Mouse (Mus musculus) heart, embryonic 15.5 days (tissue): ENCODE measurements around the gene Rasgef1a. TPM values are rescaled to one million over a fixed set of nuclear protein-coding genes. Genes with fewer than 3 reads are reported as not detected.

ENCODE experiments used
- ATAC-seq: fragments of 200-750 bp; cut with Nextera tagmentation; replicated peaks from 2 replicates; pipeline ENCODE4 v1.8.0; 2017; ENCODE audit warnings: low read depth, moderate TSS enrichment; ENCODE audit not compliant: insufficient number of reproducible peaks, insufficient read depth, low FRiP score
- H3K27ac ChIP-seq: fragments of 300-500 bp; sonication (generic); 2 replicates; pipeline ENCODE4 v1.5.1; 2015; ENCODE audit warnings: mild to moderate bottlenecking, inconsistent platforms
- H3K27me3 ChIP-seq: fragments of 300-500 bp; sonication (generic); 2 replicates; pipeline ENCODE4 v1.6.1; 2015; ENCODE audit warnings: inconsistent platforms
- H3K36me3 ChIP-seq: fragments of 300-500 bp; sonication (generic); 2 replicates; pipeline ENCODE4 v1.6.1; 2015; ENCODE audit warnings: mild to moderate bottlenecking, inconsistent platforms
- H3K4me1 ChIP-seq: fragments of 300-500 bp; sonication (generic); replicated peaks from 2 replicates; pipeline ENCODE4 v1.6.1; 2015; ENCODE audit warnings: inconsistent platforms
- H3K4me2 ChIP-seq: fragments of 300-500 bp; sonication (generic); 2 replicates; pipeline ENCODE4 v1.6.1; 2015; ENCODE audit warnings: inconsistent platforms, mild to moderate bottlenecking, moderate library complexity
- H3K4me3 ChIP-seq: fragments of 300-500 bp; sonication (generic); 2 replicates; pipeline ENCODE4 v1.5.1; 2015; ENCODE audit warnings: mild to moderate bottlenecking, inconsistent platforms
- H3K9ac ChIP-seq: fragments of 300-500 bp; sonication (generic); 2 replicates; pipeline ENCODE4 v1.6.1; 2015; ENCODE audit warnings: mild to moderate bottlenecking, inconsistent platforms
- H3K9me3 ChIP-seq: fragments of 300-500 bp; sonication (generic); replicated peaks from 2 replicates; pipeline ENCODE4 v1.6.1; 2016; ENCODE audit warnings: inconsistent platforms
- WGBS: fragments of 180-500 bp; shearing (Covaris S2); methylation state at CpG from one replicate; pipeline ENCODE4 v1.1.7; 2015; ENCODE audit warnings: mixed read lengths; 5-methylcytosine and 5-hydroxymethylcytosine counted together
- polyA plus RNA-seq: library from polyadenylated mRNA; unstranded; fragments of >200 nt; fragmentation: Nextera tagmentation; extraction: Ambion mirVana; gene quantifications from 2 replicates; pipeline ENCODE4 v1.2.1, GENCODE M21; 2015

Rasgef1a gene
- polyA plus RNA-seq, 1 experiment from 2014 or later, result 0.53 TPM

DNA sequence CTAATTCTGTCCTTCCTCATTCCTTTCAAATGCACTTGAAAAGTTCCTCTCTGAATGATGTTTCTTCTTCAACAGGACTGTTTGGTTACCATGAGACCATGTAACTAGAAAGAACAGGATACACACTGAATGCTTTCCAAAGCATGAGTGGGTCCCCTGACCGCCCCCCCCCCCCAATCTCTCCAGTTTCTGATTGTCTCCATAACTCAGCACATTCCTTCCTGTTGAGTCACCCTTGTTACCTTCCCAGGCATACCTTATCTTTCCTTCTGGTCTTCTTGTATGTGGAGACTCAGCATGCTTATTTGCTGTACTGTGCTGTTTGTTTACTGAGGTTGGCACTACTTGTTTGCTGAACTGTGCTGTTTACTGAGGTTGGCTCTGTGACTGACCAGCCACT, 20.2 kb downstream of the Rasgef1a start:
- ATAC-seq, result no peak
- Histone ChIP-seq H3K27ac (no peak overlapping the region), H3K9ac (no peak overlapping the region), H3K4me3 (no peak overlapping the region), H3K9me3 (no peaks in the 10 kb centered on the region), H3K36me3 (no peaks in the 10 kb centered on the region), H3K4me1 (0 out of 2 replicates have a peak, but pooled peaks cover 2% of the 10 kb centered on the region), H3K4me2 (no peak overlapping the region), H3K27me3 (no peaks in the 10 kb centered on the region)
- 50% methylated on average over 1 of the region's 1 CpGs for WGBS

DNA sequence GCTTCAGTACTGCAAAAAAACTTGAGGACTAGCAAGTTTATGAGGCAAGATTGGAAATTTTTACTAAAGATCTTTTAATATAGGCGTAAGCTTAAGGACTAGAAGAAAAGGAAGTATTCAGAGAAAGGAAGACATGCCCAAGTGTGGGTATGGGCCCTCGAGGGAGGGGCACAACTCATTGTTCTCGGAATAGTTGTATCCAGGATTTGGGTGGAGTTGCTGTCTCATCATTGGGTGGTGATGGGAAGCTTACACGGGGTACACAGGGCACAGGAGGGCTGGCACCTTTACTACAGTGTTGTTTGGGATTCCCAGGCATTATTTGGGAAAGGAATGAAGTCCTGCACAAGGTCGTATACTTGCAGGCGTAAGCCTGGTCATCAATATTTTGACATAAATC, 24.4 kb downstream of the Rasgef1a start:
- H3K4me3 ChIP-seq, result no peak overlapping the region
- 0 out of 2 replicates have a peak, but pooled peaks cover 2% of the 10 kb centered on the region for H3K4me1 ChIP-seq
- 69% methylated on average over 6 of the region's 6 CpGs for WGBS
- H3K9me3 ChIP-seq, result no peaks in the 10 kb centered on the region
- no peak overlapping the region for H3K27ac ChIP-seq
- no peaks in the 10 kb centered on the region for H3K36me3 ChIP-seq
- no peak for ATAC-seq
- no peaks in the 10 kb centered on the region for H3K27me3 ChIP-seq
- H3K4me2 ChIP-seq, result no peak overlapping the region
- no peak overlapping the region for H3K9ac ChIP-seq

DNA sequence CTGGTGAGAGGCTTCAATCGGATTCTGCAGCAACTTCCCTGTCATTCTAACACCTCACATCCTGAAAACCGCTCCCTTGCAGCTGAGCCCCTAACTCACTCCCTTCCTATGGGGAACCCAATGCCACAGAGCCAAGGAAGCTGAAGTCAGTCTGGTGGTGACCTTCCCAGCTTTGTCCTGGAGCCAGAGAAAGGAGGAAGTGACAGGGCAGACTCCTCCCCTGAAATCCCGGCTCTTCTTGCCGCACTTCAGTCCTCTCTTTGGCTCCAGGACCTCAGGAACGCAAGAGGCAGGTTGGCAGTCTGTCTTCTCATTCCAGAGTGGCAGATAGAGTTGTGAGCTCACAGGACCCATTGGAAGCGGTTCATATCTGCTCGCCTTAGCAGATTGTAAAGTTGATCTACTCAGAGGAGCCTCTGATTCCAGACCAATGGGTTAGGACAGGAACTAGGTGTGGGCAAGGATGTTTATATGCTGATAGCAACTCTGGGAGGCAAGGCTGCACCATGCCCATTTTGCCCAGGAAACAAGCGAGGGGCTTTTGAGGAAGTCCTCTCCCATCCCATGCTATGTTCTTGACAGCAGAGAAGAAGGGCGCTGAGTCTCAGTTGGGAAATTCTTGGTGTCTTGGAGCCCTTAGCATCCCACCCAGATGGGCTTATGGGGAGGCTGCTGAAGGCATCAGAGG, 25.0 kb downstream of the Rasgef1a start:
- no peaks in the 10 kb centered on the region for H3K36me3 ChIP-seq
- no peak overlapping the region for H3K9ac ChIP-seq
- H3K4me1 ChIP-seq, result 0 out of 2 replicates have a peak, but pooled peaks cover 2% of the 10 kb centered on the region
- H3K4me2 ChIP-seq, result no peak overlapping the region
- no peaks in the 10 kb centered on the region for H3K9me3 ChIP-seq
- ATAC-seq, result no peak; the same call in 1 of the 2 replicates
- no peak overlapping the region for H3K27ac ChIP-seq
- 50% methylated on average over 9 of the region's 9 CpGs for WGBS
- no peak overlapping the region for H3K4me3 ChIP-seq
- no peaks in the 10 kb centered on the region for H3K27me3 ChIP-seq

DNA sequence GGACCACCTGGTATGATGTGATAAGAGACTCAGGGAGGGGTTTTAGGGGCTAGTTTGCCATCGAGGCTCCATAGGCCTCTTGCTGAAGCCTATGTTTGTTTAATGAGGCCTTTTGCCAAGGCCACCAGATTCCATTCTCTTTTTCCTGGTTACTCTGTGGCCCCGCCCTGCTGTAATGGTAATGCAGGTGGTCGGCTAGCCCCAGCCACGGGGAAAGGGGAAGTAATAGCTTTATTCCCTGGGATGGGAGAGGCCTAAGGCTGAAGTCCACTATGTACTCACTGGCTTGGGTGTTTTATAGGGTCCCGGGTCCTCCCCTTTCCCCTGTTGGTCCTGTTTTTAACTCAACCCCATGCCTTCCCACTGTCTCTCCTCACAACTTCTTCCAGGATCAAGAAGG, 25.6 kb downstream of the Rasgef1a start:
- Histone ChIP-seq H3K4me2 (no peak overlapping the region), H3K27ac (no peak overlapping the region), H3K27me3 (no peaks in the 10 kb centered on the region), H3K9ac (no peak overlapping the region), H3K36me3 (no peaks in the 10 kb centered on the region), H3K4me1 (0 out of 2 replicates have a peak, but pooled peaks cover 2% of the 10 kb centered on the region), H3K9me3 (no peaks in the 10 kb centered on the region), H3K4me3 (no peak overlapping the region)
- no peak for ATAC-seq
- 67% methylated on average over 5 of the region's 5 CpGs for WGBS

DNA sequence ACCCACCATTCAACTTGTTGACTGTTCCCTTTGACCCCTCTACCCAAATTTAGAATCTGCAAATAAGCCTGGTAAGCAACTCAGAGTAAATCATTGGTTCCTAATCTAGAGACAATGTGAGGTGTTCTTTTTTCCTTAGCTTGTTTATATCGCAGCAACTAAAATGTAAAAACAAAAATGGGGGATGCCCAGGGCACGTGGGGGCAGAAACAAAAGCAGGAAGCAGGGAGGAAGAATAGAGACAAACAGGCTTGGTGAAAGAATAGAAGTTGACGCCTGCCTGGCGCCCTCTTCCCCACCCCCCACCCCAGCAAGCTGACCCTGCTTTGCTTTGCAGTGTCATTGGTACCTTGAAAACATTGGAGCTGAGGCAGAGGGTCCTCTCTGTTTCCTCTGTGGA, 33.9 kb downstream of the Rasgef1a start:
- Histone ChIP-seq H3K9ac (no peak overlapping the region), H3K4me1 (no peaks in the 10 kb centered on the region), H3K27ac (no peak overlapping the region), H3K27me3 (no peaks in the 10 kb centered on the region; the same call in 1 of the 2 replicates), H3K4me3 (no peak overlapping the region), H3K9me3 (no peaks in the 10 kb centered on the region), H3K4me2 (no peak overlapping the region), H3K36me3 (no peaks in the 10 kb centered on the region)
- no peak for ATAC-seq
- WGBS, result 52% methylated on average over 4 of the region's 4 CpGs

DNA sequence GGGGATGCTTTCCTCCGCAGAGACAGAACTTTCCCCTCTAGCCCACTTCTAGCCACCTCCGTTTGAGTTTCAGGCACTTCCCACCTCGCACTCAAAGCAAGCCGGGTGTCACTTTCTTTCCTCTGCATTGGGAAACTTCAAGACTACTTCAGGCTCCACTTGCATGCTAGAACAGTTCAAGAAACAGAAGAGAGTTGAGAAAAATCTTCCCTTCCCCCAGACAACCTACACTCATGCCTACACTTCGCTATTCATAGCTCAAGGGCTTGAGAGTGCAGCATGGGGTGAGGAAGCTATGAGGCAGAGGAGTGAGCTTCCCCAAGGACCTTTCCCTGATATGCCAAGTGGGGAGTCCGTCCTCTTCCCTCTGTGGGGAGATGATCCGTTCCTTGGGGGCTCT, 34.7 kb downstream of the Rasgef1a start:
- peaks cover 2% of the 10 kb centered on the region; the same call in 1 of the 2 replicates for H3K4me1 ChIP-seq
- no peak overlapping the region for H3K4me3 ChIP-seq
- no peak overlapping the region for H3K4me2 ChIP-seq
- no peak overlapping the region for H3K9ac ChIP-seq
- no peak overlapping the region for H3K27ac ChIP-seq
- ATAC-seq, result no peak
- H3K27me3 ChIP-seq, result no peaks in the 10 kb centered on the region; the same call in 1 of the 2 replicates
- H3K9me3 ChIP-seq, result no peaks in the 10 kb centered on the region
- no peaks in the 10 kb centered on the region for H3K36me3 ChIP-seq
- 38% methylated on average over 7 of the region's 7 CpGs for WGBS

DNA sequence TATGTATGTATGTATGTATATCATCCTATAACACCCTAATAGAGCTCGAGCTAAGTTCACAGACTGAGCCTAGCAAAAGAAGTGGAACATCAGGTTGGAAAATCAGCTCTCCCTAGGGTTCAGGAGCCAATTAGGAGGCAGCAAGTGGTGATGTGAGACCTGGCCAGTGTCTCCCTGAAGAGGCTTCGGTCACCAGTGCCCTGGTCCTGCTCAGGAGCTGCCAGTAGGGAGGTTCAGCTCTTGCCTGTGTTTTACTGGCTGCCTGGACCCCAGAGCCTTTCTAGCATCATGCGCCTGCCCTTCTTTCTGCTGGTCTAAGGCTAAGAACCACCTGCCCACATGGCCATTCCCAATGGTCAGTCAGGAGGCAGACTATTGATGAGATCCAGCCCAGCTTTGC, 35.3 kb downstream of the Rasgef1a start:
- 69% methylated on average over 3 of the region's 3 CpGs for WGBS

DNA sequence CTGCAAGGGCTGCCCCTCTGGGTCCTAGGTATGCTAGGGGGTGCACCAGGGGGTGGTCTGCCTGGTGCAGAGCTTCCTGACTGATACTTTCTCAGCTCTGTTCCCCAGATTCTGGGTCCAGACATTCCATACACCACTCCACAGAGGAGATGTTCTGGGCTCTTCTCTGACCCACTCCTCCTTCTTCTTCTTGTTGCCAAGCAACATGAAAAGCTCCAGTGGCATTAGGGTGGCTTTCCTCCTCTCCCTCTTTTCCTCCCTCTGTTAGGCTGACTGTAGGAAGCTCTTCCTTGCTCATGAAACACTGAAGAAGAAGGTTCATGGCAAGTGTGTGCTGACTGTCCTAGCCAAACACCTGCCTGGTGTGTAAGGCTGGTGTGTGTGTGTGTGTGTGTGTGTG, 35.7 kb downstream of the Rasgef1a start:
- no peak overlapping the region for H3K4me2 ChIP-seq
- peaks cover 12% of the 10 kb centered on the region for H3K4me1 ChIP-seq
- no peak overlapping the region for H3K27ac ChIP-seq
- H3K27me3 ChIP-seq, result no peaks in the 10 kb centered on the region; the same call in 1 of the 2 replicates
- no peak overlapping the region for H3K9ac ChIP-seq
- H3K4me3 ChIP-seq, result no peak overlapping the region
- no peaks in the 10 kb centered on the region for H3K9me3 ChIP-seq
- H3K36me3 ChIP-seq, result no peaks in the 10 kb centered on the region
- ATAC-seq, result no peak

More for the DNA sequence above, 35.3 kb downstream of the Rasgef1a start:
- H3K4me2 ChIP-seq, result no peak overlapping the region
- peaks cover 8% of the 10 kb centered on the region for H3K4me1 ChIP-seq
- H3K4me3 ChIP-seq, result no peak overlapping the region
- no peak for ATAC-seq
- no peak overlapping the region for H3K9ac ChIP-seq
- no peaks in the 10 kb centered on the region; the same call in 1 of the 2 replicates for H3K27me3 ChIP-seq
- no peaks in the 10 kb centered on the region for H3K36me3 ChIP-seq
- H3K27ac ChIP-seq, result no peak overlapping the region
- no peaks in the 10 kb centered on the region for H3K9me3 ChIP-seq

DNA sequence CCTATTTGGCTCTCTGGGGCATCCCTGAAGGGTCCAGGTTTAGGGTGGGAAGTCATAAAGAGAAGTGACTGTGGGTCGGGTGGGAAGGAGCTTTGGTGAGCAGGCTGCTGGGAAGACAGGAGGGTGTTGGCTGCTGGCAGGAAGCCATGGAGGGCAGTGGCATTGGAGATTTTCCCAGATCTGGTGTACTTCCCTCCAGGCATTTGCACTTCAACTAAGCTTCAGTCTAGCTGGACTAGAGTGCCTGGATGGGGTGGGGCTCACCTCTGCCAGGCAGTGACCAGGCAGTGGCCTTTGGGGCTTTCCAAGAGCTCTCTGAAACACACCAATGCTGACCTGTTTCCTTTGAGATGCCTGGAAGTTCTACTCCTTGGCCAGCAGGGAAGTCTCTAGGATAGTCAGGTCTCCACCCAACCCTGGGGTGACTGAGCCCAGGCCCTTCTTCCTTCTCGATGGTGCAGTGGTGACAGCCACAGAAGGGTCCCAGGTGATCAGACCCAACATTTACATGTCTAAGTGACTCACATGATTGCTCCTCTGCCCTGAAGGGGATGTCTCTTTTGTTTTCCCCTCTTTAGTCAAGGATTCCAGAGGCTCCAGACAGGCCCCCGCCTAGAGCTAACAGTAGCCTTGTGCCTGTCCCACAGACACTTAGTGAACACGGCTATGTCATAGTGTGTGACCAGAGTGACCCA, 36.7 kb downstream of the Rasgef1a start:
- no peak for ATAC-seq
- no peak overlapping the region for H3K9ac ChIP-seq
- no peak overlapping the region for H3K4me3 ChIP-seq
- WGBS, result 68% methylated on average over 4 of the region's 4 CpGs
- H3K4me2 ChIP-seq, result no peak overlapping the region
- peaks cover 15% of the 10 kb centered on the region for H3K4me1 ChIP-seq
- no peaks in the 10 kb centered on the region; the same call in 1 of the 2 replicates for H3K27me3 ChIP-seq
- H3K27ac ChIP-seq, result no peak overlapping the region
- no peaks in the 10 kb centered on the region for H3K9me3 ChIP-seq
- no peaks in the 10 kb centered on the region for H3K36me3 ChIP-seq

DNA sequence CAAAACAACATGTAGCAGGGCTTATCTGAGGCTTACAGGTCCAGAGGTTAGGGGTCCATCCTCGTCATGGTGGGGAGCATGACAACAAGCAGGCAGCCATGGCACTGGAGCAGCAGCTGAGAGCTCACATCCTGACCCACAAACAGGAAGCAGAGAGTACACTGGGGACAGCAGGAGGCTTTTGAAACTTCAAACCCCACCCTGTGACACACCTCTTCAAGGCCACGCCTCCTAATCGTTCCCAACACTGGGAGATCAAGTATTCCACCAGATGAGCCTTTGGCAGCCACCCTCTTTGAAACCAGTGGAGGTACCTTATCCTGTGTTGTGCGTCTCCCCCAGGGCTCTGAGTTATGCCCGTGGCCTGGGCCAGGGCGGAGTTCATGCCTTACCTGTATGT, 38.5 kb downstream of the Rasgef1a start:
- H3K4me1 ChIP-seq, result peaks cover 15% of the 10 kb centered on the region
- H3K9ac ChIP-seq, result no peak overlapping the region
- no peaks in the 10 kb centered on the region for H3K9me3 ChIP-seq
- ATAC-seq, result no peak
- H3K27ac ChIP-seq, result no peak overlapping the region
- 85% methylated on average over 6 of the region's 6 CpGs for WGBS
- H3K27me3 ChIP-seq, result no peaks in the 10 kb centered on the region; the same call in 1 of the 2 replicates
- no peak overlapping the region for H3K4me3 ChIP-seq
- no peak overlapping the region for H3K4me2 ChIP-seq
- H3K36me3 ChIP-seq, result no peaks in the 10 kb centered on the region

DNA sequence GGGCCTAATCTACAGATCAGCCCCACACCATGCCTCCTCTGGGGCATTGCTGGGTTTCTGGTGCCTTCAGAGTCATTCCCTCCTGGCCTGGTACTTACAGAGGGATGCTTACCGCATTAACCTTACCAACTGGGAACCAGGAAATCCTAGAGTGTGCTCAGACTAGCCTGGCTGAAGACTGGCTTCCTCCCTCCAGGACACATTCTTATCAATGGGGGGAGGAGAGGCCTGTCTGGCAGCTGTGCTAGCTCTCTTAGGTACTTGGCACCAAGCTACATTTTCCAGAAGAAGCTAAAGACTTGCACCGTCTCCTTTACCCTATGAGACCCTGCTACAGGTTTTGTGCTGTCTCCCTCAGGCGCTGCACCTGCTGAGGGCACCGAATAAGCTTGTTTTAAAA, 40.2 kb downstream of the Rasgef1a start:
- ATAC-seq, result peak; percentile 71
- H3K27ac ChIP-seq, result no peak overlapping the region; the same call in 1 of the 2 replicates
- H3K27me3 ChIP-seq, result peaks cover 4% of the 10 kb centered on the region; the same call in 1 of the 2 replicates
- H3K4me2 ChIP-seq, result 0 out of 2 replicates have a peak overlapping the region, but pooled peaks have one; percentile 6
- H3K4me3 ChIP-seq, result no peak overlapping the region
- no peaks in the 10 kb centered on the region for H3K9me3 ChIP-seq
- H3K9ac ChIP-seq, result no peak overlapping the region
- WGBS, result 35% methylated on average over 4 of the region's 4 CpGs
- H3K4me1 ChIP-seq, result peaks cover 15% of the 10 kb centered on the region
- no peaks in the 10 kb centered on the region for H3K36me3 ChIP-seq
